Mouse (Mus musculus) heart, postnatal 0 days (tissue): ENCODE data around the gene Usp7.

Source experiments
- CTCF ChIP-seq: IDR thresholded peaks from 2 replicates; pipeline ENCODE4 v1.5.1; 2016; ENCODE audit warnings: antibody characterized with exemption, control low read depth, low read depth
- EP300 ChIP-seq: IDR thresholded peaks from 2 replicates; pipeline ENCODE4 v1.6.1; 2016; ENCODE audit warnings: antibody characterized with exemption, low read depth

- no peak for TF ChIP-seq CTCF
- TF ChIP-seq EP300, result no peak
Observed at GRCm38 (mm10) chr16:8685087-8685486, 107.0 kb downstream of the Usp7 start.
